Mouse (Mus musculus): Measurements from ENCODE around the gene Spata18. TPM values are rescaled to one million over a fixed set of nuclear protein-coding genes. Genes with fewer than 3 reads are reported as not detected.

Gene Spata18
- polyA plus RNA-seq, 1 experiment, result not detected

- Histone ChIP-seq H3K4me1 (ENCODE audit: control insufficient read depth, insufficient read depth, insufficient read length, low read length) (no peaks in the 10 kb centered on the region), H3K4me3 (ENCODE audit: insufficient read depth, low read depth, low read length) (no peak overlapping the region), H3K27ac (replicated peaks; ENCODE audit: low read depth, low read length) (no peak overlapping the region)
These were observed 39.0 kb downstream of the Spata18 start for GRCm38 (mm10) chr5:73690146-73690545.

GRCm38 (mm10) chr5:73691723-73692520 lies 40.7 kb downstream of the Spata18 start:
- Histone ChIP-seq H3K4me3 (ENCODE audit: insufficient read depth, low read depth, low read length) (no peak overlapping the region), H3K27ac (replicated peaks; ENCODE audit: low read depth, low read length) (no peak overlapping the region), H3K4me1 (ENCODE audit: control insufficient read depth, insufficient read depth, insufficient read length, low read length) (no peaks in the 10 kb centered on the region)

- Histone ChIP-seq H3K27ac (replicated peaks; ENCODE audit: low read depth, low read length) (no peak overlapping the region), H3K4me1 (ENCODE audit: control insufficient read depth, insufficient read depth, insufficient read length, low read length) (no peaks in the 10 kb centered on the region), H3K4me3 (ENCODE audit: insufficient read depth, low read depth, low read length) (no peak overlapping the region)
These were observed 42.6 kb downstream of the Spata18 start for GRCm38 (mm10) chr5:73693778-73694177.

- Histone ChIP-seq H3K27ac (replicated peaks; ENCODE audit: low read depth, low read length) (no peak overlapping the region), H3K4me3 (ENCODE audit: insufficient read depth, low read depth, low read length) (no peak overlapping the region), H3K4me1 (ENCODE audit: control insufficient read depth, insufficient read depth, insufficient read length, low read length) (no peaks in the 10 kb centered on the region)
These were observed 43.3 kb downstream of the Spata18 start for GRCm38 (mm10) chr5:73694254-73695015.

- H3K4me1 ChIP-seq (ENCODE audit: control insufficient read depth, insufficient read depth, insufficient read length, low read length), result no peaks in the 10 kb centered on the region
- H3K4me3 ChIP-seq (ENCODE audit: insufficient read depth, low read depth, low read length), result no peak overlapping the region
- no peak overlapping the region for H3K27ac ChIP-seq (replicated peaks; ENCODE audit: low read depth, low read length)
These were observed 46.5 kb downstream of the Spata18 start for GRCm38 (mm10) chr5:73697700-73698099.

- Histone ChIP-seq H3K4me1 (ENCODE audit: control insufficient read depth, insufficient read depth, insufficient read length, low read length) (no peaks in the 10 kb centered on the region), H3K4me3 (ENCODE audit: insufficient read depth, low read depth, low read length) (no peak overlapping the region), H3K27ac (replicated peaks; ENCODE audit: low read depth, low read length) (no peak overlapping the region)
These were observed 50.1 kb downstream of the Spata18 start for GRCm38 (mm10) chr5:73701063-73701890.

GRCm38 (mm10) chr5:73701946-73702710 lies 50.9 kb downstream of the Spata18 start:
- Histone ChIP-seq H3K4me3 (ENCODE audit: insufficient read depth, low read depth, low read length) (no peak overlapping the region), H3K4me1 (ENCODE audit: control insufficient read depth, insufficient read depth, insufficient read length, low read length) (no peaks in the 10 kb centered on the region), H3K27ac (replicated peaks; ENCODE audit: low read depth, low read length) (no peak overlapping the region)

- Histone ChIP-seq H3K27ac (replicated peaks; ENCODE audit: low read depth, low read length) (no peak overlapping the region), H3K4me1 (ENCODE audit: control insufficient read depth, insufficient read depth, insufficient read length, low read length) (no peaks in the 10 kb centered on the region), H3K4me3 (ENCODE audit: insufficient read depth, low read depth, low read length) (no peak overlapping the region)
These were observed 51.9 kb downstream of the Spata18 start for GRCm38 (mm10) chr5:73703096-73703495.

GRCm38 (mm10) chr5:73704263-73704662 lies 53.1 kb downstream of the Spata18 start:
- Histone ChIP-seq H3K4me1 (ENCODE audit: control insufficient read depth, insufficient read depth, insufficient read length, low read length) (no peaks in the 10 kb centered on the region), H3K27ac (replicated peaks; ENCODE audit: low read depth, low read length) (no peak overlapping the region), H3K4me3 (ENCODE audit: insufficient read depth, low read depth, low read length) (no peak overlapping the region)

- Histone ChIP-seq H3K4me3 (ENCODE audit: insufficient read depth, low read depth, low read length) (no peak overlapping the region), H3K27ac (replicated peaks; ENCODE audit: low read depth, low read length) (no peak overlapping the region), H3K4me1 (ENCODE audit: control insufficient read depth, insufficient read depth, insufficient read length, low read length) (no peaks in the 10 kb centered on the region)
These were observed 53.6 kb downstream of the Spata18 start for GRCm38 (mm10) chr5:73704757-73705156.

GRCm38 (mm10) chr5:73705290-73705689 lies 54.1 kb downstream of the Spata18 start:
- Histone ChIP-seq H3K4me1 (ENCODE audit: control insufficient read depth, insufficient read depth, insufficient read length, low read length) (no peaks in the 10 kb centered on the region), H3K4me3 (ENCODE audit: insufficient read depth, low read depth, low read length) (no peak overlapping the region), H3K27ac (replicated peaks; ENCODE audit: low read depth, low read length) (no peak overlapping the region)

GRCm38 (mm10) chr5:73712852-73713251 lies 61.7 kb downstream of the Spata18 start:
- Histone ChIP-seq H3K4me1 (ENCODE audit: control insufficient read depth, insufficient read depth, insufficient read length, low read length) (no peaks in the 10 kb centered on the region), H3K27ac (replicated peaks; ENCODE audit: low read depth, low read length) (no peak overlapping the region), H3K4me3 (ENCODE audit: insufficient read depth, low read depth, low read length) (no peak overlapping the region)

- no peak overlapping the region for H3K4me3 ChIP-seq (ENCODE audit: insufficient read depth, low read depth, low read length)
- no peak overlapping the region for H3K27ac ChIP-seq (replicated peaks; ENCODE audit: low read depth, low read length)
- no peaks in the 10 kb centered on the region for H3K4me1 ChIP-seq (ENCODE audit: control insufficient read depth, insufficient read depth, insufficient read length, low read length)
These were observed 65.8 kb downstream of the Spata18 start for GRCm38 (mm10) chr5:73716941-73717340.

GRCm38 (mm10) chr5:73721682-73722282 lies 70.6 kb downstream of the Spata18 start:
- H3K27ac ChIP-seq (replicated peaks; ENCODE audit: low read depth, low read length), result no peak overlapping the region
- H3K4me3 ChIP-seq (ENCODE audit: insufficient read depth, low read depth, low read length), result no peak overlapping the region
- H3K4me1 ChIP-seq (ENCODE audit: control insufficient read depth, insufficient read depth, insufficient read length, low read length), result no peaks in the 10 kb centered on the region

Measured in brown adipose tissue, adult 24 weeks (tissue).